Mouse (Mus musculus): Measurements from ENCODE around the gene Men1. TPM values are rescaled to one million over a fixed set of nuclear protein-coding genes. Genes with fewer than 3 reads are reported as not detected.

Gene Men1
- polyA plus RNA-seq, 1 experiment from 2014 or later = 54.6 TPM

- H3K36me3 ChIP-seq (ENCODE audit: insufficient read depth, low read length) = peaks cover 11% of the 10 kb centered on the region; the same call in 1 of the 2 replicates
- peak; percentile 40; the same call in 1 of the 2 replicates for TF ChIP-seq CTCF (IDR thresholded peaks at IDR 0.05; ENCODE audit: low read depth)
- peaks cover 30% of the 10 kb centered on the region for H3K4me1 ChIP-seq (replicated peaks; ENCODE audit: insufficient read depth, low read length)
- H3K4me3 ChIP-seq (replicated peaks; ENCODE audit: low read depth, low read length) = 0 out of 2 replicates have a peak overlapping the region, but pooled peaks have one; percentile 74
- H3K9me3 ChIP-seq (replicated peaks; ENCODE audit: low read length) = no peaks in the 10 kb centered on the region
- H3K4me2 ChIP-seq (ENCODE audit: low read length) = peak overlapping the region; percentile 97
- H3K27me3 ChIP-seq (ENCODE audit: insufficient read depth, low read length) = no peaks in the 10 kb centered on the region
- DNase-seq (ENCODE audit: low spot score) (peak; percentile 45), ATAC-seq (replicated peaks; ENCODE audit: low FRiP score, low read depth) (peak; percentile 27; the same call in 1 of the 2 replicates)
- peak overlapping the region; percentile 83 for H3K27ac ChIP-seq
- 43% methylated on average over 15 of the region's 15 CpGs for WGBS
- 0 out of 2 replicates have a peak overlapping the region, but pooled peaks have one; percentile 29 for H3K9ac ChIP-seq (ENCODE audit: low read depth, low read length)
These were observed 5.2 kb downstream of the Men1 start for GRCm38 (mm10) chr19:6339890-6340504.

DNA sequence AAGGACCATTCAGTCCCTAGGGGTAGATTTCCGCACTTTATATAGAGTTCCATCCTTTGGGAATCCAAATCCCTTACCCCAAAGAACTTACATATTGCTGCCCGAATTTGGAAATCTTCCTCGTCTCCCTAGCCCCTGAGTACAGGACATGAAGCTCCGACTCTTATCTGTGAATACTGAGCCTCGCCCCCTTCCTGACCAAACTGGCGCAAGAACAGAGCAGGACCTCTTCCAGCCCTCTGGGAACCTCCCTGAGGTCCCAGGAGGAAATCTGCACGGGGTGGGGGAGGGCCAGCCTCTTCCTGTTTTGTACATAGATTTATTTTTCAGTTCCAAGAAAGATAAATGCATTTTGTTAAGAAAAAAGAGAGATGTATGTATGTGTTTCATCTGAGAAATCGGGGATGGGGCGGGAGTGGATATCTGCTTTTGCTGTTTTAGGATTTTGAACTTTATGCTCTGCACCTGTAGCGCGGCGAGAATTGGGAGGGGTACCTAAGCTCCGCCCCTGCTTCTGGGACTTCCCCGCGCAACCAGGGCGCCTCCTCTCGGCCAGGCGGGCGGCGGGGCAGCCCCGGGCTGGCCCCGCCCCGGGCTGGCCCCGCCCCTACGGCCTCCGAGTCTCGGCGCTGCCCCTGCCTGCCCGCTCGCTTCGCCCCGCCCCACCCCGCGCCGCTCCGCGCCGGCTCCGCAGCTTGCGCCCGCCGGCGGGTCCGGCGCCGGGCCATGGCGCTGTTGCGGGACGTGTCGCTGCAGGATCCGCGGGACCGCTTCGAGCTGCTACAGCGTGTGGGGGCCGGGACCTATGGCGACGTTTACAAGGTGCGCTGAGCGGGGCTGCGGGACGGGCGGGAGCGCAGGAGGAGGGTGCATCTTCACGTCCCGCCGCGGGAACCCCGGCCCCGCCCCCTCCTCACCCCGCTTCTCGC, 6.0 kb downstream of the Men1 start, which contains the start of gene Map4k2:
Map4k2 (plus strand) TSS at position 612 of the 929 bp plus-strand sequence.
- H3K4me1 ChIP-seq (replicated peaks; ENCODE audit: insufficient read depth, low read length) = peaks cover 28% of the 10 kb centered on the region
- no peaks in the 10 kb centered on the region for H3K9me3 ChIP-seq (replicated peaks; ENCODE audit: low read length)
- peak within 1 kb of the TSS; percentile 74 for H3K4me3 ChIP-seq (replicated peaks; ENCODE audit: low read depth, low read length)
- H3K27ac ChIP-seq = peak within 1 kb of the TSS; percentile 83
- peak; percentile 43 for TF ChIP-seq CTCF (IDR thresholded peaks at IDR 0.05; ENCODE audit: low read depth)
- no peaks in the 10 kb centered on the region for H3K27me3 ChIP-seq (ENCODE audit: insufficient read depth, low read length)
- peak; percentile 89 for DNase-seq (ENCODE audit: low spot score)
- WGBS = 3% methylated on average over 71 of the region's 72 CpGs
- peak; percentile 79 for ATAC-seq (replicated peaks; ENCODE audit: low FRiP score, low read depth)
- H3K4me2 ChIP-seq (ENCODE audit: low read length) = peak within 1 kb of the TSS; percentile 97
- H3K9ac ChIP-seq (ENCODE audit: low read depth, low read length) = peak within 1 kb of the TSS; percentile 81
- H3K36me3 ChIP-seq (ENCODE audit: insufficient read depth, low read length) = peaks cover 19% of the 10 kb centered on the region

DNA sequence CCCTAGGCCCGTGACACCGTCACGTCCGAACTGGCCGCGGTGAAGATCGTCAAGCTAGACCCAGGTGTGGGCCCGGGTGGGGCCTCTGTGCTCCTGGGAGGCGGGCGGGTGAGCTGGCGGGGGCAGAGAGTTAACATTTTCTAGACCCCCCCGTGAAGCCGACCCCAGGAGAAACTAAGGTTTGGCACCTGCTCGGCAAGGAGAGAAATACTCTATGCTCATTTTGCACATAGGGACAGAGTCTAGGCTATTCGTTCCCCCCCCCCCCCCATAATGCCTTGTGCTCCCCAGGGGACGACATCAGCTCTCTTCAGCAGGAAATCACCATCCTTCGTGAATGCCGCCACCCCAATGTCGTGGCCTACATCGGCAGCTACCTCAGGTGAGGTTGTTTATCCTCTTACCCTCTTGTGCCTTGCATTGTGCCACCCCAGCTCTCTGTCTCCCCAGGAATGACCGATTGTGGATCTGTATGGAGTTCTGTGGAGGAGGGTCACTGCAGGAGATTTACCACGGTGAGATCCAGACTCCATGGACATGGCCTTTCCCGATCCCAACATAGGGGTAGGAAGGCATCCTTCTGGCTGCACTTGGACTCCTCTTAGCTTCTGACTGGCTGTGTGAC, 6.8 kb downstream of the Men1 start:
- Histone ChIP-seq H3K36me3 (ENCODE audit: insufficient read depth, low read length) (peaks cover 26% of the 10 kb centered on the region), H3K27ac (peak overlapping the region; percentile 83), H3K4me3 (replicated peaks; ENCODE audit: low read depth, low read length) (peak overlapping the region; percentile 74), H3K9me3 (replicated peaks; ENCODE audit: low read length) (no peaks in the 10 kb centered on the region), H3K27me3 (ENCODE audit: insufficient read depth, low read length) (no peaks in the 10 kb centered on the region), H3K4me2 (ENCODE audit: low read length) (peak overlapping the region; percentile 97), H3K9ac (ENCODE audit: low read depth, low read length) (peak overlapping the region; percentile 81), H3K4me1 (replicated peaks; ENCODE audit: insufficient read depth, low read length) (peaks cover 20% of the 10 kb centered on the region)
- no peak for DNase-seq (ENCODE audit: low spot score)
- no peak for TF ChIP-seq CTCF (IDR thresholded peaks at IDR 0.05; ENCODE audit: low read depth)
- 8% methylated on average over 23 of the region's 23 CpGs for WGBS
- ATAC-seq (replicated peaks; ENCODE audit: low FRiP score, low read depth) = no peak

DNA sequence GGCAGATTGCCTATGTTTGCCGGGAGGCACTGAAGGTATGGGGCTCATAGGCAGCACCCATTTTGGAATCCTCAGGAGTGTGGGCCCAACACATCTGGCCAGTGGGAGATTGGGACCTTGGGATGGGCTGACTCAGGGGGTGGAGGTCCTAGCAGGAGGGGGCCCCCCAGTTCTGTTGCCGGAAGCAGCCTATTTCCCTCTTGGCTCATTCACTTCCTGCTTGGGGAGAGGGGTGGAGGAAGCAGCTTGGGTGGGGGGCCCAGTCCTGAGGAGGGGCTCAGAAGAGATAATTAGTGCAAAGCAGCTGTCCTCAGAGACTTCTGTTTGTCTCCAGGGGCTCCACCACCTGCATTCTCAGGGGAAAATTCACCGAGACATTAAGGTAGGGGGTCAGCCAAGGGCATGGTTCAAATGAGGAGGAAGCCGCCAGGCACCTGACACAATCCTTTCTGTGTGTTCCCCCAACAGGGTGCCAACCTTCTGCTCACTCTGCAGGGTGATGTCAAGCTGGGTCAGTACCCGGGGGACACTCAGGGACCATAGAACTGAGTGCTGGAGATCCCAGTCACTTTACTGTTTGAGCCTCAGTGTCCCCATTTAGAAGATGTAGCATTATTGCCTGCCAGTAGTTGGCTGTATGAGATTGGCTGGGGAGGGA, 7.6 kb downstream of the Men1 start:
- no peak for DNase-seq (ENCODE audit: low spot score)
- Histone ChIP-seq H3K4me2 (ENCODE audit: low read length) (peak overlapping the region; percentile 97; the same call in 1 of the 2 replicates), H3K27ac (no peak overlapping the region), H3K4me1 (replicated peaks; ENCODE audit: insufficient read depth, low read length) (peaks cover 17% of the 10 kb centered on the region), H3K36me3 (ENCODE audit: insufficient read depth, low read length) (peaks cover 28% of the 10 kb centered on the region), H3K9ac (ENCODE audit: low read depth, low read length) (peak overlapping the region; percentile 81; the same call in 1 of the 2 replicates), H3K9me3 (replicated peaks; ENCODE audit: low read length) (no peaks in the 10 kb centered on the region), H3K4me3 (replicated peaks; ENCODE audit: low read depth, low read length) (0 out of 2 replicates have a peak overlapping the region, but pooled peaks have one; percentile 74), H3K27me3 (ENCODE audit: insufficient read depth, low read length) (no peaks in the 10 kb centered on the region)
- TF ChIP-seq CTCF (IDR thresholded peaks at IDR 0.05; ENCODE audit: low read depth) = no peak
- WGBS = 74% methylated on average over 5 of the region's 5 CpGs
- ATAC-seq (replicated peaks; ENCODE audit: low FRiP score, low read depth) = no peak

DNA sequence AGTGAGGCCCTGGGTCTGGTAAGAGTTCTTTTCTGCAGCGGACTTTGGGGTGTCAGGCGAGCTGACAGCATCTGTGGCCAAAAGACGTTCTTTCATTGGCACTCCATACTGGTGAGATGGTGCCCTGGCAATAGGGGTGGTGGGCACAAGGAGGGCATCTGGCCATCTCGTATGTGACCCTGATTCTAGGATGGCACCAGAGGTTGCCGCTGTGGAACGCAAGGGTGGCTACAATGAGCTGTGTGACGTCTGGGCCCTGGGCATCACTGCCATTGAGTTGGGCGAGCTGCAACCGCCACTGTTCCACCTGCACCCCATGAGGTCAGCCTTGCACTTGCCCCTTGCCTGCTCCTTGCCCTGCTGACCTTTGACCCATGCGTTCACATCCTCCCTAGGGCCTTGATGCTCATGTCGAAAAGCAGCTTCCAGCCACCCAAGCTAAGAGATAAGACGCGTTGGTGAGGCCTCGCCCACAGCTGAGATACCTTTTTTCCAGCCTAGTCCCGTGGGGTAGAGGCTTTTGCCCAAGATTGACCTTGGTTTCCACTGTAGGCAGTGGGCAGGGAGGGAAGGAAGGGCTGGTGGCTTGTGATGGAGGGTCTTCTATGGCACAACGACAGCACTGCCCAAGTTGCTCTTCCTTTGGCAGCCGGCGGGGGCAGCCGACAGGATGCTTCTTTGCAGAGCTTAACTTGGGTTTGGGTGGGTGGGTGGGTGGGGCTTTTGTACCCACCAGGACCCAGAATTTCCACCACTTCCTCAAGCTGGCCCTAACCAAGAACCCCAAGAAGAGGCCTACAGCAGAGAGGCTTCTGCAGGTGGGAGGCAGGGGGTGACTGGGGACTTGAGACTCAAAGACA, 8.5 kb downstream of the Men1 start:
- WGBS = 83% methylated on average over 19 of the region's 19 CpGs
- no peak for TF ChIP-seq CTCF (IDR thresholded peaks at IDR 0.05; ENCODE audit: low read depth)
- ATAC-seq (replicated peaks; ENCODE audit: low FRiP score, low read depth) (no peak), DNase-seq (ENCODE audit: low spot score) (no peak)
- no peak overlapping the region for H3K4me2 ChIP-seq (ENCODE audit: low read length)
- H3K4me3 ChIP-seq (replicated peaks; ENCODE audit: low read depth, low read length) = no peak overlapping the region
- H3K27me3 ChIP-seq (ENCODE audit: insufficient read depth, low read length) = no peaks in the 10 kb centered on the region
- H3K9me3 ChIP-seq (replicated peaks; ENCODE audit: low read length) = no peaks in the 10 kb centered on the region
- peaks cover 28% of the 10 kb centered on the region for H3K36me3 ChIP-seq (ENCODE audit: insufficient read depth, low read length)
- H3K4me1 ChIP-seq (replicated peaks; ENCODE audit: insufficient read depth, low read length) = peaks cover 17% of the 10 kb centered on the region
- H3K9ac ChIP-seq (ENCODE audit: low read depth, low read length) = no peak overlapping the region
- H3K27ac ChIP-seq = no peak overlapping the region

Measured in kidney, postnatal 0 days (tissue).